Mouse (Mus musculus): Measurements from ENCODE around the gene Rapgef6. TPM values are rescaled to one million over a fixed set of nuclear protein-coding genes. Genes with fewer than 3 reads are reported as not detected.

Gene Rapgef6
- polyA plus RNA-seq, 1 experiment from 2014 or later, result 29.6 TPM

DNA sequence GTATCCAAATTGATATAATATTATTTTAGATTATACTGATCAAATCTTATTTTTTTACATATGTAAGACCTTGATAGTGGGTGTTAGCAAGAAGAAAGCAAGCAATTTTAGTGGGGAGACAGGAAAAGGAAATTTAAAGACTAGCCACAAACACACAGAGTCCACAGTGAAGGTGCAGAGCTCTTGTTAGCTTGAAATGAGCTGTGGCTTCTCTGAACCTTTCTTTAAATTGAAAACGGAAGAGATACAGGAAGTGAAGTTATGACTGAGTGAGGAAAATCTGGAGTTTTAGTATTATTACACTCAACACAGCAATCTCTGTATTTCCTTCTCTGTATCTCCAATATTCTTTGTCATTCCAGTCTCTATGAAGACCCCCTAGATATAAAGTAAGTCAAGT is 104.3 kb downstream of the Rapgef6 start:
- no peaks in the 10 kb centered on the region for H3K27me3 ChIP-seq (ENCODE audit: control insufficient read depth, insufficient read depth, low read length)
- H3K9ac ChIP-seq (ENCODE audit: low read length), result no peak overlapping the region
- 86% methylated on average over 1 of the region's 1 CpGs for WGBS
- no peaks in the 10 kb centered on the region for H3K36me3 ChIP-seq (ENCODE audit: control insufficient read depth, insufficient read depth, low read length)
- no peak overlapping the region for H3K27ac ChIP-seq (ENCODE audit: low read depth, low read length)
- H3K4me1 ChIP-seq (replicated peaks; ENCODE audit: control insufficient read depth, insufficient read depth, low read length), result no peaks in the 10 kb centered on the region
- DNase-seq (ENCODE audit: low spot score) (no peak), ATAC-seq (replicated peaks; ENCODE audit: low FRiP score) (no peak)
- H3K9me3 ChIP-seq (ENCODE audit: control insufficient read depth, low read length), result no peaks in the 10 kb centered on the region
- no peak overlapping the region for H3K4me3 ChIP-seq (ENCODE audit: low read depth, low read length)
- no peak overlapping the region for H3K4me2 ChIP-seq (ENCODE audit: low read depth, low read length, severe bottlenecking)

DNA sequence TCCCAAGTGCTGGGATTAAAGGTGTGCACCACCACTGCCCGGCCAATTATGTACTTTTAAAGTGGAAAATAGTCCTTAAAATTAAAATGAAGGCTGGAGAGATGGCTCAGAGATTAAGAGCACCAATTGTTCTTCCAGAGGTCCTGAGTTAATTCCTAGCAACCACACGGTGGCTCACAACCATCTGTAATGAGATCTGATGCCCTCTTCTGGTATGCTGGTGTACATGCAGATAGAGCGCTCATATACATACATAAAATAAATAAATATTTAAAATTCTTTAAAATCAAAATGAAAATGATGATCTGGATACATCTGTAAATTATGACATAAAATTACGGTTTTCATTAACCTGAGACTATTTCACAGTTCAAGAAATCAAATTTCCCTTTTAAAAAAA is 123.8 kb downstream of the Rapgef6 start:
- no peaks in the 10 kb centered on the region; the same call in 1 of the 2 replicates for H3K36me3 ChIP-seq (ENCODE audit: control insufficient read depth, insufficient read depth, low read length)
- no peak overlapping the region for H3K4me3 ChIP-seq (ENCODE audit: low read depth, low read length)
- 92% methylated on average over 4 of the region's 4 CpGs for WGBS
- ATAC-seq (replicated peaks; ENCODE audit: low FRiP score) (no peak), DNase-seq (ENCODE audit: low spot score) (no peak)
- no peaks in the 10 kb centered on the region for H3K9me3 ChIP-seq (ENCODE audit: control insufficient read depth, low read length)
- no peaks in the 10 kb centered on the region for H3K27me3 ChIP-seq (ENCODE audit: control insufficient read depth, insufficient read depth, low read length)
- H3K9ac ChIP-seq (ENCODE audit: low read length), result no peak overlapping the region
- no peaks in the 10 kb centered on the region for H3K4me1 ChIP-seq (replicated peaks; ENCODE audit: control insufficient read depth, insufficient read depth, low read length)
- H3K27ac ChIP-seq (ENCODE audit: low read depth, low read length), result no peak overlapping the region
- no peak overlapping the region for H3K4me2 ChIP-seq (ENCODE audit: low read depth, low read length, severe bottlenecking)

DNA sequence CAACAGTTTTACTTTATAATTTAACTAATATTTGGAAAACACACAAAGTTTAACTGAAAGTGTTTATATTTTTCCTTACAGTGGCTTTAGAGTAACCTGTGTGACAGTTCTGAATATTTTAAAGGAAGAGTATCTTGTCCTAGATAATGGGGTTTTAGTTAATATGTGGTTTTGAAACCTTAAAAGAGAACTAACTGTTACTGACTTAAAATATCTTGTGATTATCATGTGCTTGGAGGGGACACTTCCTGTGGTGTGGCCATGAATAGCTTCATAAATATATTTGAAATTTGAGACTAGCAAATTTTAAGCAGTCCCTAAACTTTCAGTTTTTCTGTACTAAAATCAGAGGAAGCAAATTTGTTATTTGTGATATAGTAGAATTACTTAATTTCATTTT is 125.9 kb downstream of the Rapgef6 start:
- no peak for DNase-seq (ENCODE audit: low spot score)
- H3K27me3 ChIP-seq (ENCODE audit: control insufficient read depth, insufficient read depth, low read length), result no peaks in the 10 kb centered on the region

DNA sequence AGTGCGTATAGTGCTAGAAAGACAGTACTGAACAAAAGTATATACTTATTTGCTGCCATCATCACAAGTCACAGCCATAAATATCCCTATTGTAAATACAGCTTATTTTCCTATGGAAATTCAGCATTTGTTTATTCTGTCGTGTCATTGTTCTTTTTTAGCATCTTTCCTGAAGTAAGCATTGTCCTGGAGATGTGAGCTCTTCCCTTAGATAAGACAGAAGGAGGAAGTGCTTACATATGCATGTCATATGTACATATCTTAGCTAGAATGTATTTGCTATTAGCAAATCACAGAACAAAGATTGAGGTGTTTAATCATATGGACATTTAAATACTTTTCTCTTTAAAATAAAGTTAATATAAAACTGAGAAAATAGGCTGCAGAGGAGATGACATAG is 132.8 kb downstream of the Rapgef6 start:
- Histone ChIP-seq H3K9me3 (ENCODE audit: control insufficient read depth, low read length) (no peaks in the 10 kb centered on the region), H3K4me2 (ENCODE audit: low read depth, low read length, severe bottlenecking) (no peak overlapping the region), H3K36me3 (ENCODE audit: control insufficient read depth, insufficient read depth, low read length) (no peaks in the 10 kb centered on the region), H3K27ac (ENCODE audit: low read depth, low read length) (no peak overlapping the region), H3K9ac (ENCODE audit: low read length) (no peak overlapping the region), H3K4me1 (replicated peaks; ENCODE audit: control insufficient read depth, insufficient read depth, low read length) (no peaks in the 10 kb centered on the region), H3K27me3 (ENCODE audit: control insufficient read depth, insufficient read depth, low read length) (no peaks in the 10 kb centered on the region), H3K4me3 (ENCODE audit: low read depth, low read length) (no peak overlapping the region)
- whole genome bisulfite sequencing, result 88% methylated on average over 2 of the region's 2 CpGs
- ATAC-seq (replicated peaks; ENCODE audit: low FRiP score), result no peak
- no peak for DNase-seq (ENCODE audit: low spot score)

More for the DNA sequence above, 125.9 kb downstream of the Rapgef6 start:
- no peaks in the 10 kb centered on the region; the same call in 1 of the 2 replicates for H3K36me3 ChIP-seq (ENCODE audit: control insufficient read depth, insufficient read depth, low read length)
- no peak overlapping the region for H3K4me2 ChIP-seq (ENCODE audit: low read depth, low read length, severe bottlenecking)
- no peak overlapping the region for H3K4me3 ChIP-seq (ENCODE audit: low read depth, low read length)
- ATAC-seq (replicated peaks; ENCODE audit: low FRiP score), result no peak
- H3K9ac ChIP-seq (ENCODE audit: low read length), result no peak overlapping the region
- no peaks in the 10 kb centered on the region for H3K4me1 ChIP-seq (replicated peaks; ENCODE audit: control insufficient read depth, insufficient read depth, low read length)
- no peaks in the 10 kb centered on the region for H3K9me3 ChIP-seq (ENCODE audit: control insufficient read depth, low read length)
- no peak overlapping the region for H3K27ac ChIP-seq (ENCODE audit: low read depth, low read length)

DNA sequence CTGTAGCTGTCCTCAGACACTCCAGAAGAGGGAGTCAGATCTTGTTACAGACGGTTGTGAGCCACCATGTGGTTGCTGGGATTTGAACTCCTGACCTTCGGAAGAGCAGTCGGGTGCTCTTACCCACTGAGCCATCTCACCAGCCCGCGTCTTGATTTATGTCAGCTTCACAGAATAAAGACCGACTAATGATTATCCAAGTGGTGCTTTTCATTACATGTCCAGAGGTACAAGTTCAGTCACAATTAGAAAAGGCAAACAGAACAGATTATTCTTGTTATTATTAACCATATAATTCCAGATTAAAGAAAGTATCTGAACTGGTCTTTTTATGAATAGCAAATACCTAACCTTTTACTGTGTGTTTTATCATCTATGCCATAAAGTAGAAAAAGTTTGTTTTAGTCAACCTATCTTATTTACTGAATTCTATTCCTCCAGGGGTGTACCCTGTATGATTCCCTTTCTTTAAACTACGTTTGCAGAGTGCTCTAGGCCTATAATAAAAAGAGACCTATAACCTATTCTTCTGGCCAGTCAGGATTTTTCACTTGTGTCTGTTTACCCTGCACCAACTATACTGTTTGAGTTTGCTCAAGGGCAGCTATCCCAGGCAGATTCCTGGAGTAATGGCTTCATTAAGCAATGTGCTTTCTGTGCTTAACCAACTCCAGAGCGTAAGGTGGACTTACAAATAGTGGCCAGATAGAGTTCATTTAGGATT is 151.1 kb downstream of the Rapgef6 start:
- ATAC-seq (replicated peaks; ENCODE audit: low FRiP score) (no peak), DNase-seq (ENCODE audit: low spot score) (no peak)
- H3K27me3 ChIP-seq (ENCODE audit: control insufficient read depth, insufficient read depth, low read length), result no peaks in the 10 kb centered on the region
- WGBS, result 90% methylated on average over 8 of the region's 8 CpGs
- H3K27ac ChIP-seq (ENCODE audit: low read depth, low read length), result no peak overlapping the region
- no peak overlapping the region for H3K9ac ChIP-seq (ENCODE audit: low read length)
- H3K4me1 ChIP-seq (replicated peaks; ENCODE audit: control insufficient read depth, insufficient read depth, low read length), result no peaks in the 10 kb centered on the region
- H3K4me2 ChIP-seq (ENCODE audit: low read depth, low read length, severe bottlenecking), result no peak overlapping the region
- no peaks in the 10 kb centered on the region; the same call in 1 of the 2 replicates for H3K36me3 ChIP-seq (ENCODE audit: control insufficient read depth, insufficient read depth, low read length)
- no peaks in the 10 kb centered on the region for H3K9me3 ChIP-seq (ENCODE audit: control insufficient read depth, low read length)
- no peak overlapping the region for H3K4me3 ChIP-seq (ENCODE audit: low read depth, low read length)

DNA sequence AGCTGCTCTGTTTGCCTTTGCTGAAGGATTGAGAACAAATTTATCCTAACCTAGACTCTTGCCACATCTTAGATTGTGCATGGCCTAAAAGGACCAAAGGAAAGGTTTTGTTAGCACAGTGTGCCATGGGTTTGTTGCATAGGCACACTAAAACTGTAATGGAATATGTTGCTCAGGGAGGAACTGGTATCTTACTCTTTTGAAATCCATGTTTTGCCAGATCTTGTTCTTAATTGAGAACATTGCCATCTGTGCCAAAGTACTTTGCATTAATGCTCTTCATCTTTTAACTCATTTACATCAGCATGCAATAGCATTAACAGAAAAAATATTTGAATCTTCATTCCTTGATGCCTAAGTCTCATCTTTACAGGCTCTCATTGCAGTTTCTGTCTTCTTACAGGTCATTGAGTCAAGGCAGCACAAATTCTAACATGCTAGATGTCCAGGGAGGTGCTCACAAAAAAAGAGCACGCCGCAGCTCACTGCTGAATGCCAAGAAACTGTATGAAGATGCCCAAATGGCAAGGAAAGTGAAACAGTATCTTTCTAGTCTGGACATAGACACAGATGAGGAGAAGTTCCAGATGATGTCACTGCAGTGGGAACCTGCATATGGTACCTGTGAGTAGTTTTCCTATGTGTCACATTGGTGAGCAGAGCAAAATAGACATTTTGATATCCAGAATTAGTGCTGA is 153.3 kb downstream of the Rapgef6 start:
- Histone ChIP-seq H3K4me1 (replicated peaks; ENCODE audit: control insufficient read depth, insufficient read depth, low read length) (no peaks in the 10 kb centered on the region), H3K4me3 (ENCODE audit: low read depth, low read length) (no peak overlapping the region), H3K36me3 (ENCODE audit: control insufficient read depth, insufficient read depth, low read length) (peaks cover 3% of the 10 kb centered on the region; the same call in 1 of the 2 replicates), H3K9ac (ENCODE audit: low read length) (no peak overlapping the region), H3K27ac (ENCODE audit: low read depth, low read length) (no peak overlapping the region), H3K9me3 (ENCODE audit: control insufficient read depth, low read length) (no peaks in the 10 kb centered on the region), H3K4me2 (ENCODE audit: low read depth, low read length, severe bottlenecking) (no peak overlapping the region), H3K27me3 (ENCODE audit: control insufficient read depth, insufficient read depth, low read length) (no peaks in the 10 kb centered on the region)
- DNase-seq (ENCODE audit: low spot score) (no peak), ATAC-seq (replicated peaks; ENCODE audit: low FRiP score) (no peak)
- 91% methylated on average over 2 of the region's 2 CpGs for WGBS

DNA sequence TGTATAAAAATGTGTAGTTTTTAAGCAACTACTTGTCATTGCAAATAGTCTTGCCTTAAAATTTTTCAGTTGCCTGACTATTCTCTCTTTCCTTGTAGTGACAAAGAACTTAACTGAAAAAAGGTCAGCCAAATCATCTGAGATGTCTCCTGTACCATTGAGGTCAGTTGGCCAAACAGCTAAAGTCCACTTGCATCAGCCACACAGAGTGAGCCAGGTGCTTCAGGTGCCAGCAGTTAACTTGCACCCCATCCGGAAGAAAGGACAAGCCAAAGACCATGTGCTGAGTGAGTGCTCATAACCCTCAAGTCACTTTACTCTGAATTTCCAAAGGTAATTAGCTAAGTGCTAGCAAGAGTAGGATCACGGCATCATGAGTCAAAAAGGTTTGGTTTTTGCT is 156.5 kb downstream of the Rapgef6 start:
- DNase-seq (ENCODE audit: low spot score) (no peak), ATAC-seq (replicated peaks; ENCODE audit: low FRiP score) (no peak)
- H3K4me3 ChIP-seq (ENCODE audit: low read depth, low read length), result no peak overlapping the region
- no peaks in the 10 kb centered on the region for H3K4me1 ChIP-seq (replicated peaks; ENCODE audit: control insufficient read depth, insufficient read depth, low read length)
- no peak overlapping the region for H3K27ac ChIP-seq (ENCODE audit: low read depth, low read length)
- H3K36me3 ChIP-seq (ENCODE audit: control insufficient read depth, insufficient read depth, low read length), result peaks cover 3% of the 10 kb centered on the region; the same call in 1 of the 2 replicates
- WGBS, result 92% methylated on average over 2 of the region's 2 CpGs
- no peak overlapping the region for H3K9ac ChIP-seq (ENCODE audit: low read length)
- no peaks in the 10 kb centered on the region for H3K9me3 ChIP-seq (ENCODE audit: control insufficient read depth, low read length)
- H3K27me3 ChIP-seq (ENCODE audit: control insufficient read depth, insufficient read depth, low read length), result no peaks in the 10 kb centered on the region
- H3K4me2 ChIP-seq (ENCODE audit: low read depth, low read length, severe bottlenecking), result no peak overlapping the region

DNA sequence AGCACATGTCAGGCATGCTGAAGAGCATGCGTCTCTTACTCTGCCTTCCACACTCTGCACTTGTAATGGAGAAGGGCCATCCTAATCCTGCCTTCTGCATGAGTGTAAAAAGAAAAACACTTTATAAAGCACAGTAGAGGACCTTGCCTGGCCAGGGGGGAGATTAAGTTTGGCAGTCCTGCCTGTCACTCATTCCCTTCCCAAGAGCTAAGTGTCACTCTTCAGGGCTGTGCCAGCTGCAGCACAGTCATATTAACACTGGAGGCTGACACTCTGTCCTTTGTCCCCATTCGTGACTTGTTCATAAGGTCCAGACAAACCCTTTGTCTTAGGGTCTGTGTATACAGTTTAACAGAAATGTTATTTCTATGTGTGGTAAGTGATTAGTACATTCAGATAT is 162.2 kb downstream of the Rapgef6 start:
- Histone ChIP-seq H3K4me1 (replicated peaks; ENCODE audit: control insufficient read depth, insufficient read depth, low read length) (no peaks in the 10 kb centered on the region), H3K36me3 (ENCODE audit: control insufficient read depth, insufficient read depth, low read length) (peaks cover 3% of the 10 kb centered on the region; the same call in 1 of the 2 replicates), H3K27me3 (ENCODE audit: control insufficient read depth, insufficient read depth, low read length) (no peaks in the 10 kb centered on the region), H3K9me3 (ENCODE audit: control insufficient read depth, low read length) (no peaks in the 10 kb centered on the region), H3K27ac (ENCODE audit: low read depth, low read length) (no peak overlapping the region), H3K4me2 (ENCODE audit: low read depth, low read length, severe bottlenecking) (no peak overlapping the region), H3K9ac (ENCODE audit: low read length) (no peak overlapping the region), H3K4me3 (ENCODE audit: low read depth, low read length) (no peak overlapping the region)
- 80% methylated on average over 2 of the region's 2 CpGs for WGBS
- ATAC-seq (replicated peaks; ENCODE audit: low FRiP score) (no peak), DNase-seq (ENCODE audit: low spot score) (no peak)

DNA sequence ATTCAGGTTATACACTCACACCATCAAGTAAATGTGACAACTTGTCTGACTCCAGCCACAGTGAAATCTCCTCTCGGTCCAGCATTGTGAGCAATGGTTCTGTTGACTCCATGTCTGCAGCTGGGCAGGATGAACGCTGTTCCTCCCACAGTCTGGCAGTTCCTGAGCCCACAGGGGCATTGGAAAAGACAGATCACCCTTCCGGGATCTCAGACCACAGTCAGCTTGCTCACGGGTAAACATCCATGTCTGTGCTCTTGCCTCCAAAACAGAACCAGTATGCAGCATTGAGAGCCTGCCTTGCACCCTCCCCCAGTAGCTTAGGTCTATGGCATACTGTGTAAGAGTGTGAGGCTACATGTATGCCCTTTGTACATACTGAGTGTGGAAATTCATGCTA is 167.5 kb downstream of the Rapgef6 start:
- Histone ChIP-seq H3K4me3 (ENCODE audit: low read depth, low read length) (no peak overlapping the region), H3K27me3 (ENCODE audit: control insufficient read depth, insufficient read depth, low read length) (no peaks in the 10 kb centered on the region), H3K27ac (ENCODE audit: low read depth, low read length) (no peak overlapping the region), H3K4me1 (replicated peaks; ENCODE audit: control insufficient read depth, insufficient read depth, low read length) (no peaks in the 10 kb centered on the region), H3K9ac (ENCODE audit: low read length) (no peak overlapping the region), H3K36me3 (ENCODE audit: control insufficient read depth, insufficient read depth, low read length) (no peaks in the 10 kb centered on the region; the same call in 1 of the 2 replicates), H3K4me2 (ENCODE audit: low read depth, low read length, severe bottlenecking) (no peak overlapping the region), H3K9me3 (ENCODE audit: control insufficient read depth, low read length) (no peaks in the 10 kb centered on the region)
- no peak for DNase-seq (ENCODE audit: low spot score)
- no peak for ATAC-seq (replicated peaks; ENCODE audit: low FRiP score)
- 94% methylated on average over 4 of the region's 4 CpGs for WGBS
